Mouse (Mus musculus): ENCODE measurements around the gene Dmrta1. TPM values are rescaled to one million over a fixed set of nuclear protein-coding genes. Genes with fewer than 3 reads are reported as not detected.

Gene Dmrta1
- polyA plus RNA-seq (2014; fragmentation: Nextera tagmentation; extraction: Ambion mirVana), result 0.56 and 0.64 TPM in 2 replicates

- Histone ChIP-seq H3K36me3 (ENCODE audit: control insufficient read depth, insufficient read depth, low read length) (no peaks in the 10 kb centered on the region), H3K4me3 (ENCODE audit: low read depth, low read length) (no peak within 1 kb of the TSS), H3K4me2 (ENCODE audit: low read depth, low read length) (no peak within 1 kb of the TSS), H3K9ac (ENCODE audit: low read depth, low read length) (no peak within 1 kb of the TSS), H3K4me1 (ENCODE audit: control insufficient read depth, insufficient read depth, low read length) (no peaks in the 10 kb centered on the region), H3K27me3 (replicated peaks; ENCODE audit: control insufficient read depth, insufficient read depth, low read length) (no peaks in the 10 kb centered on the region), H3K27ac (replicated peaks; ENCODE audit: low read depth, low read length) (no peak within 1 kb of the TSS), H3K9me3 (ENCODE audit: control insufficient read depth, low read length) (no peaks in the 10 kb centered on the region)
- DNase-seq (ENCODE audit: low spot score), result peak; percentile 42
- 44% methylated on average over 5 of the region's 5 CpGs for WGBS
- no peak for ATAC-seq (ENCODE audit: low read depth)
Measured at GRCm38 (mm10) chr4:89679195-89679594, at the start of gene Dmrta1. Gene Dmrta1, plus strand, starts transcription at chr4:89679436.

- 68% methylated on average over 3 of the region's 3 CpGs for whole genome bisulfite sequencing
Measured at GRCm38 (mm10) chr4:89630374-89631079, 48.7 kb upstream of the Dmrta1 start.

GRCm38 (mm10) chr4:89631560-89631959 is 47.7 kb upstream of the Dmrta1 start:
- H3K27me3 ChIP-seq (replicated peaks; ENCODE audit: control insufficient read depth, insufficient read depth, low read length), result no peaks in the 10 kb centered on the region
- H3K4me1 ChIP-seq (ENCODE audit: control insufficient read depth, insufficient read depth, low read length), result no peaks in the 10 kb centered on the region
- ATAC-seq (ENCODE audit: low read depth), result no peak
- WGBS, result 76% methylated on average over 6 of the region's 6 CpGs
- no peak for DNase-seq (ENCODE audit: low spot score)
- no peak overlapping the region for H3K4me2 ChIP-seq (ENCODE audit: low read depth, low read length)
- H3K9me3 ChIP-seq (ENCODE audit: control insufficient read depth, low read length), result no peaks in the 10 kb centered on the region
- H3K4me3 ChIP-seq (ENCODE audit: low read depth, low read length), result no peak overlapping the region
- no peak overlapping the region for H3K27ac ChIP-seq (replicated peaks; ENCODE audit: low read depth, low read length)
- no peak overlapping the region for H3K9ac ChIP-seq (ENCODE audit: low read depth, low read length)
- H3K36me3 ChIP-seq (ENCODE audit: control insufficient read depth, insufficient read depth, low read length), result no peaks in the 10 kb centered on the region

More at GRCm38 (mm10) chr4:89630374-89631079, 48.7 kb upstream of the Dmrta1 start:
- Histone ChIP-seq H3K4me3 (ENCODE audit: low read depth, low read length) (no peak overlapping the region), H3K27me3 (replicated peaks; ENCODE audit: control insufficient read depth, insufficient read depth, low read length) (no peaks in the 10 kb centered on the region), H3K27ac (replicated peaks; ENCODE audit: low read depth, low read length) (no peak overlapping the region), H3K4me2 (ENCODE audit: low read depth, low read length) (no peak overlapping the region), H3K4me1 (ENCODE audit: control insufficient read depth, insufficient read depth, low read length) (no peaks in the 10 kb centered on the region), H3K9ac (ENCODE audit: low read depth, low read length) (no peak overlapping the region), H3K36me3 (ENCODE audit: control insufficient read depth, insufficient read depth, low read length) (no peaks in the 10 kb centered on the region), H3K9me3 (ENCODE audit: control insufficient read depth, low read length) (no peaks in the 10 kb centered on the region)
- ATAC-seq (ENCODE audit: low read depth) (no peak), DNase-seq (ENCODE audit: low spot score) (no peak)

DNA sequence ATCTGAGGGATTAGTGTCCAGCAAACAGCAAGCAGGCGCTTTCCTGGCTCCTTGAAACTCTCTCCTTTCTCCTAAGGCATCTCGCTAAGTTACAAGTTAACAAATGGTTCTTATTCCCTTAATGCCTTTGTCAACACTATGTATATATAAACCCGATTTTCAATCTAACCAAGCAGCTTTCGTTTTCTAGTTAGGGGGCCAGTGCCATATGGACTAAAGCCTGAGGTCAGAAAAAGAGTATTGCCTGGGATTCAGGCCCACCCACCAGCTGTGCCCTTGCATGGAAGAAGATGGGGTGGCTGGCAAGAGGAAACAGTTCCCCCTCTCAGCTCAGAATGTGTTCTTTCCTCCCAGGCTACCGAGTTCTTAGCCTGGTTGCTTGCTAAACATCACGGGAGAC is 40.6 kb upstream of the Dmrta1 start:
- Histone ChIP-seq H3K27me3 (replicated peaks; ENCODE audit: control insufficient read depth, insufficient read depth, low read length) (no peaks in the 10 kb centered on the region), H3K9ac (ENCODE audit: low read depth, low read length) (no peak overlapping the region), H3K4me3 (ENCODE audit: low read depth, low read length) (no peak overlapping the region), H3K4me2 (ENCODE audit: low read depth, low read length) (no peak overlapping the region), H3K27ac (replicated peaks; ENCODE audit: low read depth, low read length) (no peak overlapping the region), H3K9me3 (ENCODE audit: control insufficient read depth, low read length) (no peaks in the 10 kb centered on the region), H3K36me3 (ENCODE audit: control insufficient read depth, insufficient read depth, low read length) (no peaks in the 10 kb centered on the region), H3K4me1 (ENCODE audit: control insufficient read depth, insufficient read depth, low read length) (no peaks in the 10 kb centered on the region)
- 29% methylated on average over 6 of the region's 6 CpGs for WGBS
- ATAC-seq (ENCODE audit: low read depth), result no peak
- DNase-seq (ENCODE audit: low spot score), result no peak

DNA sequence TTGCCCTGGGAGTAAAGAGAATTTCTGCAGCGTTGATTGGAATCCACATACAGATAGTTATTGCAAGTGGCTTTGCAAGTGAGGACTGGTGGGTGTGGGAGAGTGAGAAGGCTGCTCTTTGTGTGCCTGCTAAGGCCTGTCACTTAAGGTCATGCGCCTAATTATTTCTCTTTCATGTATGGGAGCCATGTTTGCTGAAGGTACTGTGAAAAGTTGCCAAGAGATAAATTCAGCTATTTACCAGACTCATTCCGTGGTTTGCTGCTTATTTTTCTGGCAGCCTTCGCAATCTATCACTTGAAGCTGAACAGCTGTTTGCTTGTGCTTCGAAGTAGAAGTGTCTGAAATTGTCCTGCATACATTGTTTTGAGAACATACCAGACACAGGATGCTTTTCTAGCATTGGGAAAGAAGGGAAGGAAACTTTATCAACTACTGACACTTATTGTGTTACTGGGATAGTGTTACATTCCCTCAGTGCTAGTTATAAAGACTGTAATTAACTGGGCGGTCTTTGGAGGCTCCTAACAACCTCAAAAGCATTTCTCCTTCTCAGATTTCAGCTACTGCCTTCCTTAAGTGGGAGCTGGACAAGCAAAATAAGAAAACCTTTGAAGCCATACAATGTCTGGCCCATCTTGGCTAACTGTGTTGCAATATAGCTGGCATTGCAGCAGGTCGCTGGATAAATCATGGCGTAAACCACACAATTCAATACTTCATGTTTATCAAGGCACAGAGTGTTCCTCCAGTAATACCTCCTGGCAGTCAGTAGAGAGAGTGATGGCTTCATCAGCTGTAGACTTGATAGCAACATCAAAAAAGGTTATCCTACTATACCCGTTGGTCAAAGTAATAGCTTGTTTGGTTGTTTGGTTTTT is 34.8 kb upstream of the Dmrta1 start:
- H3K9ac ChIP-seq (ENCODE audit: low read depth, low read length), result no peak overlapping the region
- WGBS, result 49% methylated on average over 9 of the region's 9 CpGs
- H3K36me3 ChIP-seq (ENCODE audit: control insufficient read depth, insufficient read depth, low read length), result no peaks in the 10 kb centered on the region
- DNase-seq (ENCODE audit: low spot score) (peak; percentile 64), ATAC-seq (ENCODE audit: low read depth) (peak; percentile 86)
- H3K9me3 ChIP-seq (ENCODE audit: control insufficient read depth, low read length), result no peaks in the 10 kb centered on the region
- H3K4me2 ChIP-seq (ENCODE audit: low read depth, low read length), result no peak overlapping the region
- no peak overlapping the region for H3K4me3 ChIP-seq (ENCODE audit: low read depth, low read length)
- no peaks in the 10 kb centered on the region for H3K4me1 ChIP-seq (ENCODE audit: control insufficient read depth, insufficient read depth, low read length)
- no peak overlapping the region for H3K27ac ChIP-seq (replicated peaks; ENCODE audit: low read depth, low read length)
- no peaks in the 10 kb centered on the region for H3K27me3 ChIP-seq (replicated peaks; ENCODE audit: control insufficient read depth, insufficient read depth, low read length)

GRCm38 (mm10) chr4:89650352-89651311 is 28.6 kb upstream of the Dmrta1 start:
- Histone ChIP-seq H3K27ac (replicated peaks; ENCODE audit: low read depth, low read length) (no peak overlapping the region), H3K9me3 (ENCODE audit: control insufficient read depth, low read length) (no peaks in the 10 kb centered on the region), H3K27me3 (replicated peaks; ENCODE audit: control insufficient read depth, insufficient read depth, low read length) (no peaks in the 10 kb centered on the region), H3K4me3 (ENCODE audit: low read depth, low read length) (no peak overlapping the region), H3K4me2 (ENCODE audit: low read depth, low read length) (no peak overlapping the region), H3K9ac (ENCODE audit: low read depth, low read length) (no peak overlapping the region), H3K4me1 (ENCODE audit: control insufficient read depth, insufficient read depth, low read length) (no peaks in the 10 kb centered on the region), H3K36me3 (ENCODE audit: control insufficient read depth, insufficient read depth, low read length) (no peaks in the 10 kb centered on the region)
- WGBS, result 65% methylated on average over 20 of the region's 20 CpGs
- DNase-seq (ENCODE audit: low spot score), result no peak
- peak; percentile 67; the same call in 1 of the 2 replicates for ATAC-seq (ENCODE audit: low read depth)

GRCm38 (mm10) chr4:89651312-89651686 is 27.9 kb upstream of the Dmrta1 start:
- no peak overlapping the region for H3K9ac ChIP-seq (ENCODE audit: low read depth, low read length)
- no peak overlapping the region for H3K27ac ChIP-seq (replicated peaks; ENCODE audit: low read depth, low read length)
- no peaks in the 10 kb centered on the region for H3K27me3 ChIP-seq (replicated peaks; ENCODE audit: control insufficient read depth, insufficient read depth, low read length)
- no peaks in the 10 kb centered on the region for H3K9me3 ChIP-seq (ENCODE audit: control insufficient read depth, low read length)
- H3K4me1 ChIP-seq (ENCODE audit: control insufficient read depth, insufficient read depth, low read length), result no peaks in the 10 kb centered on the region
- DNase-seq (ENCODE audit: low spot score) (peak; percentile 36), ATAC-seq (ENCODE audit: low read depth) (no peak)
- WGBS, result 56% methylated on average over 2 of the region's 2 CpGs
- H3K36me3 ChIP-seq (ENCODE audit: control insufficient read depth, insufficient read depth, low read length), result no peaks in the 10 kb centered on the region
- no peak overlapping the region for H3K4me2 ChIP-seq (ENCODE audit: low read depth, low read length)
- no peak overlapping the region for H3K4me3 ChIP-seq (ENCODE audit: low read depth, low read length)

DNA sequence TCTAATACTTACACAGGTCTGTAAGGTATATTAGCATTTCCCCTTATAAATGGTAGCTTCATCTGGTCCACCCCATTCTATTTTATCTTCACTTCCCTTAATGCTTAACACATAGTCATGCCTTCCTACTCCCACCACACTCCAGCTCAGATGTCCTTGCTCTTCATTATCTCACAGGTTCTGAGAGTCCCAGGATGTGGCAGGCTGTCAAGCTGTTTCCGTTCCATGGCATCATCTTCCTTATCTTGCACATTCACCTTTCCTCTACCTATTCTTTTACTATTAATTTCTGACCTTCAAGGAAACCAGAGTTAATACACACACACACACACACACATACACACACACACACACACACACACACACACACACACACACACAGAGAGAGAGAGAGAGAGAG is 27.5 kb upstream of the Dmrta1 start:
- 87% methylated on average over 1 of the region's 1 CpGs for WGBS
- Histone ChIP-seq H3K27me3 (replicated peaks; ENCODE audit: control insufficient read depth, insufficient read depth, low read length) (no peaks in the 10 kb centered on the region), H3K27ac (replicated peaks; ENCODE audit: low read depth, low read length) (no peak overlapping the region), H3K36me3 (ENCODE audit: control insufficient read depth, insufficient read depth, low read length) (no peaks in the 10 kb centered on the region), H3K4me2 (ENCODE audit: low read depth, low read length) (no peak overlapping the region), H3K4me3 (ENCODE audit: low read depth, low read length) (no peak overlapping the region), H3K9me3 (ENCODE audit: control insufficient read depth, low read length) (no peaks in the 10 kb centered on the region), H3K9ac (ENCODE audit: low read depth, low read length) (no peak overlapping the region), H3K4me1 (ENCODE audit: control insufficient read depth, insufficient read depth, low read length) (no peaks in the 10 kb centered on the region)
- ATAC-seq (ENCODE audit: low read depth) (0 out of 2 replicates have a peak, but pooled peaks have one; percentile 26), DNase-seq (ENCODE audit: low spot score) (no peak)

All from embryonic facial prominence, embryonic 14.5 days (tissue).